ENCODE assay signal across 8 mouse cellular contexts in genomic region chr14:118422351-118423001, GRCm38 (mm10).
DNase-seq lines count a peak whose midpoint lies in the region; ATAC-seq lines count a peak whose summit lies in the region.

No protein-coding gene starts in this region.

- peak; percentile 76 for ATAC-seq in forebrain, embryonic 14.5 days
- ATAC-seq in midbrain, embryonic 14.5 days (ENCODE audit: low FRiP score, low TSS enrichment): peak; percentile 74
- no peak for ATAC-seq in inflammation-experienced regulatory T-cells, adult 6 months

- peak; percentile 2 for DNase-seq in kidney, postnatal 14 days
- no peak for DNase-seq in kidney, postnatal 10 days
- peak; percentile 67 for DNase-seq in forebrain, embryonic 14.5 days (ENCODE audit: low spot score)
- DNase-seq in layer of hippocampus, postnatal 36 days: peak; percentile 33
- peak; percentile 75 for DNase-seq in midbrain, embryonic 14.5 days
- no peak for DNase-seq in ovary, adult 18-20 months (ENCODE audit: low spot score)
- DNase-seq in lung, postnatal 14 days: no peak

- H3K4me2 ChIP-seq in forebrain, embryonic 14.5 days (ENCODE audit: low read length): peak overlapping the region; percentile 56
- peak overlapping the region; percentile 62 for H3K4me2 ChIP-seq in midbrain, embryonic 14.5 days (ENCODE audit: low read length)

- no peaks in the 10 kb centered on the region for H3K27me3 ChIP-seq in forebrain, embryonic 14.5 days (replicated peaks; ENCODE audit: control insufficient read depth, insufficient read depth, low read length)
- H3K27me3 ChIP-seq in midbrain, embryonic 14.5 days (ENCODE audit: control insufficient read depth, insufficient read depth, low read length): no peaks in the 10 kb centered on the region

- H3K9me3 ChIP-seq in forebrain, embryonic 14.5 days (replicated peaks; ENCODE audit: control insufficient read depth, low read length): peaks cover 8% of the 10 kb centered on the region; the same call in 1 of the 2 replicates
- peaks cover 20% of the 10 kb centered on the region for H3K9me3 ChIP-seq in midbrain, embryonic 14.5 days (ENCODE audit: control insufficient read depth, low read length)

- H3K36me3 ChIP-seq in forebrain, embryonic 14.5 days (ENCODE audit: control insufficient read depth, insufficient read depth, low read length): no peaks in the 10 kb centered on the region
- H3K36me3 ChIP-seq in midbrain, embryonic 14.5 days (ENCODE audit: control insufficient read depth, insufficient read depth, low read length): no peaks in the 10 kb centered on the region

- under 1% methylated on average over 17 of the region's 17 CpGs for WGBS in forebrain, embryonic 14.5 days
- WGBS in midbrain, embryonic 14.5 days: 1% methylated on average over 17 of the region's 17 CpGs

- H3K27ac ChIP-seq in forebrain, embryonic 14.5 days (ENCODE audit: low read depth, low read length): no peak overlapping the region
- H3K27ac ChIP-seq in midbrain, embryonic 14.5 days (replicated peaks; ENCODE audit: low read depth, low read length): peak overlapping the region; percentile 56

- H3K4me1 ChIP-seq in forebrain, embryonic 14.5 days (ENCODE audit: control insufficient read depth, insufficient read depth, low read length): peaks cover 6% of the 10 kb centered on the region; the same call in 1 of the 2 replicates
- peaks cover 10% of the 10 kb centered on the region; the same call in 1 of the 2 replicates for H3K4me1 ChIP-seq in midbrain, embryonic 14.5 days (ENCODE audit: control insufficient read depth, insufficient read depth, low read length)

- H3K4me3 ChIP-seq in forebrain, embryonic 14.5 days (ENCODE audit: low read depth, low read length): peak overlapping the region; percentile 21
- H3K4me3 ChIP-seq in midbrain, embryonic 14.5 days (replicated peaks; ENCODE audit: low read depth, low read length): peak overlapping the region; percentile 30

- peak overlapping the region; percentile 48 for H3K9ac ChIP-seq in forebrain, embryonic 14.5 days (ENCODE audit: low read length)
- H3K9ac ChIP-seq in midbrain, embryonic 14.5 days (replicated peaks; ENCODE audit: low read length): peak overlapping the region; percentile 56

Comparison
In these comparisons a context has a peak if more than half of its experiments do, and no peak if none do; other contexts are left out.
1. DNase-seq: peak in kidney, postnatal 14 days (single experiment), forebrain, embryonic 14.5 days (single experiment), layer of hippocampus, postnatal 36 days (2 of 2) and midbrain, embryonic 14.5 days (single experiment); none in kidney, postnatal 10 days (single experiment), ovary, adult 18-20 months (single experiment) and lung, postnatal 14 days (single experiment).